Mouse (Mus musculus) lung, adult 2 months (tissue): ENCODE measurements around the gene Klhl40.

ENCODE experiments used
- CTCF ChIP-seq: fragments of 200-500 bp; IDR thresholded peaks from 2 replicates; pipeline ENCODE4 v1.5.1; 2011; ENCODE audit warnings: mild to moderate bottlenecking, low read length, control low read depth; ENCODE audit not compliant: insufficient read depth
- POLR2A ChIP-seq: fragments of 200-500 bp; IDR thresholded peaks from 2 replicates; pipeline ENCODE4 v1.6.1; 2011; ENCODE audit warnings: low read depth, mild to moderate bottlenecking, control low read depth, low read length, borderline replicate concordance; ENCODE audit errors: extremely low read depth

DNA sequence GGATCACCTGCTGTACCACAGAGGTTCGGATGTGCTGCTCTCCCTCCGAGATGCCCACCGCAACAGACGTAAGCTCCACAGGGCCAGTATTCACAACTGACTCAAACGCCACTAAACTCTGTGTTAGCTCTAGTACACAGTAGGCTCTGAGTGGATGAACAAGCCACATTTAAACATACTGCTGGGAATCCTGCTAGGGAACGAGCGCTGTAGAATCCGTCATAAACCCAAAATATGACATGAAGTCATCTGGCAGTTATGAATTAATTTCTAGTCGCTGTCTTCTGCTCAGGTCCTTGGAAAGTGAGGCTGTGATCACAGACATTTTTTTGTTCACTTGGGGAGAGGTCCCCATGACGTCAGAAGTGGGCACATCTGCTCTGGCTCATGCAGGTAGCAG lies 1.5 kb upstream of the Klhl40 start:
- no peak for TF ChIP-seq CTCF
- TF ChIP-seq POLR2A, result no peak
